Mouse (Mus musculus): ENCODE results near the gene Fau.
"Not testable (repeated sequence)": the region's sequence is repeated elsewhere in the genome, so short reads cannot be mapped to it uniquely, and the experiment has no call there.

Gene Fau

GRCm38 (mm10) chr19:6057313-6058096 is at the start of gene Fau, which contains the start of gene Mrpl49:
Fau (plus strand) TSS chr19:6057844.
Mrpl49 (minus strand) TSS chr19:6057785.
- DNase-seq = peak; percentile 99

GRCm38 (mm10) chr19:6009137-6009536 is 48.5 kb upstream of the Fau start:
- DNase-seq = no peak

GRCm38 (mm10) chr19:6013691-6014090 is 44.0 kb upstream of the Fau start:
- DNase-seq = no peak

- peak; percentile 75 for DNase-seq
Measured at GRCm38 (mm10) chr19:6014991-6015510, 42.6 kb upstream of the Fau start.

GRCm38 (mm10) chr19:6015511-6016315 is 41.9 kb upstream of the Fau start, which contains the start of gene Capn1:
Capn1 (minus strand) TSS chr19:6015897.
- peak; percentile 90 for DNase-seq

- DNase-seq = peak; percentile 20
Measured at GRCm38 (mm10) chr19:6016532-6016931, 41.1 kb upstream of the Fau start.

- DNase-seq = peak; percentile 90
Measured at GRCm38 (mm10) chr19:6018142-6019089, 39.2 kb upstream of the Fau start.

GRCm38 (mm10) chr19:6020276-6020675 is 37.4 kb upstream of the Fau start:
- no peak for DNase-seq

- DNase-seq = no peak
Measured at GRCm38 (mm10) chr19:6023059-6023458, 34.6 kb upstream of the Fau start.

GRCm38 (mm10) chr19:6023930-6024329 is 33.7 kb upstream of the Fau start:
- DNase-seq = no peak

GRCm38 (mm10) chr19:6028991-6029390 is 28.7 kb upstream of the Fau start:
- DNase-seq = no peak

GRCm38 (mm10) chr19:6029426-6029825 is 28.2 kb upstream of the Fau start:
- no peak for DNase-seq

GRCm38 (mm10) chr19:6030520-6031280 is 26.9 kb upstream of the Fau start:
- no peak for DNase-seq

- DNase-seq = no peak
Measured at GRCm38 (mm10) chr19:6035966-6036585, 21.6 kb upstream of the Fau start.

GRCm38 (mm10) chr19:6037695-6038094 is 19.9 kb upstream of the Fau start:
- DNase-seq = no peak

GRCm38 (mm10) chr19:6038326-6038725 is 19.3 kb upstream of the Fau start:
- DNase-seq = no peak

GRCm38 (mm10) chr19:6040002-6040401 is 17.6 kb upstream of the Fau start:
- DNase-seq = no peak

GRCm38 (mm10) chr19:6042293-6042692 is 15.4 kb upstream of the Fau start:
- DNase-seq = no peak

- not testable (repeated sequence) for DNase-seq
Measured at GRCm38 (mm10) chr19:6044102-6044501, 13.5 kb upstream of the Fau start.

GRCm38 (mm10) chr19:6045366-6046293 is 12.0 kb upstream of the Fau start:
- DNase-seq = no peak
